Mouse (Mus musculus): ENCODE results near the gene Slc1a5.

DNA sequence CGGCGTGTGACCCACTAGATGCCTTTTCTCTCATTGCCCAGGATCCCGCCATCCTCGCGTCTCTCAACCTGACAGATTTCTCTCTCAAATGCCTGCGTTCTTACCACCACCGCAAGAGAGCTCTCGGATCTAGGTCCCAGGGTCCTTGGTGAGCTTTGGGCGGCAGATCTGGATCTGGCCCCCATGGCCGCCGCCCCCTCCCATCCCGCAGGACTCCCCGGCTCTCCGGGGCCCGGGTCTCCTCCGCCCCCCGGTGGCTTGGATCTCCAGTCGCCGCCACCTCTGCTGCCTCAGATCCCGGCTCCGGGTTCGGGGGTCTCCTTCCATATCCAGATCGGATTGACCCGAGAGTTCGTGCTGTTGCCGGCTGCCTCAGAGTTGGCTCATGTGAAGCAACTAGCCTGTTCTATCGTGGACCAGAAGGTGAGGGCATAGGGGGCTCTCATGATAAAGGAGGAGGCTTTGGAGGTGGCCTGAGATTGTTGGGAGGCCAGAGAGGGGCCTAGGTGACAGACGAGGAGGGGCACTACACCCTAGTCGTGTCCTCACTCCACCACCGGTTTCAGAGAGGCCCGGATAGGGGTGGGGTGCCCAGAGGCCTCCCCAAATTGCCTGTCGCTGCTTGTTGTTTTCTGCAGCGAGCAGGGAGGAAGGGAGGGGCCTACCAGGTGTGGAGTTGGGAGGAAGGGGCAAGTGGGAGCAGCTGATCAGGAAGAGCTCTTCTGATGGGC lies 62.5 kb downstream of the Slc1a5 start:
- no peak for TF ChIP-seq CTCF (IDR thresholded peaks at IDR 0.05; ENCODE audit: low read depth)
- TF ChIP-seq EP300 (IDR thresholded peaks at IDR 0.05; ENCODE audit: low read depth): no peak

Data from heart, postnatal 0 days (tissue).